Mouse (Mus musculus) small intestine, adult 2 months (tissue): ENCODE results near the gene Mnt.

Experiments
- CTCF ChIP-seq: fragments of 200-500 bp; IDR thresholded peaks from 2 replicates; pipeline ENCODE4 v1.5.1; 2012; ENCODE audit warnings: low read depth, mild to moderate bottlenecking, control low read depth, inconsistent platforms, low read length, moderate library complexity, mixed read lengths; ENCODE audit not compliant: insufficient replicate concordance, insufficient read length; ENCODE audit errors: extremely low read depth
- POLR2A ChIP-seq: fragments of 200-500 bp; IDR thresholded peaks from 2 replicates; pipeline ENCODE4 v1.6.1; 2012; ENCODE audit warnings: low read depth, mild to moderate bottlenecking, control low read depth, inconsistent platforms, low read length, moderate library complexity

DNA sequence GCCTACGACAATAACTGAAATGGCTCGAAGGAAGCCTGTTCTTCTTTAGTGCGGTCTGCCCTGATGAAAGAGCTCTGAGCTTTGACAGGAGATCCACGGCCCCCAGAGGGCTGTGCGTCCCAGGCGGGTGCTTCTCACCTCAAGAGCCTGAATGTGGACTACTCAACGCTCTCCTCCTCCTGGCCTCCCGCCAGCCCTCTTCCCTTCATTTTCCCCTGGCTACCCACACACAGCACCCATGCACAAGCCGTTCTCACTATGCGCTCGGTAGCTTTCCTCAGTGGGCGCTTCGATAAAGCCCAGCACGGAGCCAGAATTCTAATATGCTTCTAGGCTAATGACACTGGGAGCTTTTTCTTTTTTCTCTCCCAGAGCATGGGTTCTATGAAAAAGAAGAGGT is 51.3 kb downstream of the Mnt start:
- TF ChIP-seq POLR2A (no peak), CTCF (no peak)
